Mouse (Mus musculus): ENCODE results near the gene St6gal1.

DNA sequence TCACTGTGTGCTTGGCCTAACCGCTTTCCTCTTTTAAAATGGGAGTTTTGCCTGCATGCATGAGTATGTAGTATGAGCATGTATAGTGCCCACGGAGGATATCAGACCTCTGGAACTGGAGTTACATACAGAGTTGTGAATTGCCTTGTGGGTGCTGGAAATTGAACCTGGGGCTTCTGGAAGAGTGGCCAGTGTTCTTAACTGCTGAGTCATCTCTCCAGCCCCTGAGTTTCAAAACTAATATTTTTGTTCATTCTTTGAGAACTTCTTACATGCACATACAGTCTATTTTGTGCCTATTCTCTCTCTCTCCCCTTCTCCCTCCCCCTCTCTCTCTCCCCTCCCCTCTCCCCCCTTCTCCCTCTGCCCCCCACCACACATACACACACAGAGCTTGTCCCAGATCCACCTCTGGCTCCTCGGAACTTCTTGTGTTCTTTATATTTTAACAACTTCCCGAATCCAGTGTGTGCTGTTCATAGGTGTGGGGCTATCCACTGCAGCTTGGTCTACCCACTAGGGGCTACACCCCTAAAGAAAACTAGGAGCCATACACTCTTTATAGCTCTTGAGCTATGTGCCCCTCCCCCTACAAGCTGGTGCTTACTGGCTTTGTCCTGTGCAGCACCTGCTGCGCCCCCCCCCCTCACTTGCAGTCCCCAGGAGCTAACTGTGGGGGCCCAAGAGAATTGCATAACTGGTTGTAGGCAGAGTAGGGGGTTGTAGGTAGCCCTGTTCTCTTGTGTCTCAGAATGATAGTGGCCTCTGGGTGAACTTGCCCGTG, 100.5 kb downstream of the St6gal1 start:
- TF ChIP-seq CTCF (IDR thresholded peaks at IDR 0.05; ENCODE audit: control insufficient read depth, insufficient read depth, low read length), result no peak
- no peak for TF ChIP-seq POLR2A (IDR thresholded peaks at IDR 0.05; ENCODE audit: borderline replicate concordance, control insufficient read depth, low read depth, low read length)

Data from bone marrow, adult 2 months (tissue).